Mouse (Mus musculus) kidney, adult 2 months (tissue): ENCODE measurements at regions not wholly inside any gene's neighbourhood (a gene's known extent, or its start where the extent isn't known, plus 50 kb on each side); places are given as distances from the start of the nearest gene placed in this dataset.
"Not testable (repeated sequence)": the region's sequence is repeated elsewhere in the genome, so short reads cannot be mapped to it uniquely, and the experiment has no call there.

Source experiments
- DNase-seq: peaks from one replicate; pipeline ENCODE4 v3.0.0; 2021
- H3K27ac ChIP-seq: fragments of 200-500 bp; 2 replicates; pipeline ENCODE4 v1.5.1; 2012; ENCODE audit warnings: low read depth, low read length, control low read depth, inconsistent platforms; ENCODE audit not compliant: insufficient read depth
- H3K27me3 ChIP-seq: fragments of 200-500 bp; replicated peaks from 2 replicates; pipeline ENCODE4 v1.6.1; 2012; ENCODE audit warnings: mild to moderate bottlenecking, moderate library complexity, low read length, inconsistent platforms; ENCODE audit not compliant: control insufficient read depth, insufficient read depth
- H3K36me3 ChIP-seq: fragments of 200-500 bp; 2 replicates; pipeline ENCODE4 v1.6.1; 2012; ENCODE audit warnings: mild to moderate bottlenecking, moderate library complexity, low read length, inconsistent platforms; ENCODE audit not compliant: control insufficient read depth, insufficient read depth
- H3K4me1 ChIP-seq: fragments of 200-500 bp; 2 replicates; pipeline ENCODE4 v1.6.1; 2011; ENCODE audit warnings: low read length; ENCODE audit not compliant: control insufficient read depth, insufficient read depth
- H3K4me3 ChIP-seq: fragments of 200-500 bp; 2 replicates; pipeline ENCODE4 v1.5.1; 2011; ENCODE audit warnings: mild to moderate bottlenecking, low read depth, low read length, control low read depth; ENCODE audit not compliant: insufficient read depth
- CTCF ChIP-seq: fragments of 200-500 bp; conservative IDR thresholded peaks from 2 replicates; pipeline ENCODE4 v1.5.1; 2011; ENCODE audit warnings: low read depth, mild to moderate bottlenecking, control low read depth, low read length, moderate library complexity, mixed read lengths; ENCODE audit not compliant: insufficient read depth, insufficient read length
- POLR2A ChIP-seq: fragments of 200-500 bp; IDR thresholded peaks from one replicate; pipeline ENCODE4 v1.6.1; 2011; ENCODE audit warnings: low read depth, low read length, control low read depth
- WGBS: fragments of 180-500 bp; shearing (Covaris S2); methylation state at CpG from one replicate; pipeline ENCODE4 v1.1.7; 2018; 5-methylcytosine and 5-hydroxymethylcytosine counted together

DNA sequence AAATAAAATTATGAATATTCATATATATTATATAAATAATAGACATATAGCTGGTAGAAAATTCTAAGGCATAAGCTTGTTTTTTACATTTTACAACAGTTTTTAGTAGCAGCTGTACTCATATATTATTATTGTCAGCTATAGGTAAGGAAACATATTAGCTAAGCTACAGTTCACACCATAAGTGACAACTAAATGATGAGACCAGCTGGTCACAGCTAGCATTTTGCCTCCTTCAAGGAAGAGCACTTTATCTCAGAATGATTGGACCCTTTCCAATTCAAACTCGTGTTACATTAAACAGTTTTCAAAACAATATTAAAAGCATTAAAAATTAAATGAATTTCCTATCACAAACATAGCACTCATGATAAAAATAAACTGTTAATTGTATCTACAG, 157.3 kb upstream of the Klhl1 start:
- Histone ChIP-seq H3K36me3 (no peaks in the 10 kb centered on the region), H3K4me1 (no peaks in the 10 kb centered on the region), H3K27me3 (no peaks in the 10 kb centered on the region), H3K27ac (no peak overlapping the region), H3K4me3 (no peak overlapping the region)
- no peak for DNase-seq
- no peak for TF ChIP-seq CTCF
- no peak for TF ChIP-seq POLR2A
- WGBS: 70% methylated on average over 1 of the region's 1 CpGs

DNA sequence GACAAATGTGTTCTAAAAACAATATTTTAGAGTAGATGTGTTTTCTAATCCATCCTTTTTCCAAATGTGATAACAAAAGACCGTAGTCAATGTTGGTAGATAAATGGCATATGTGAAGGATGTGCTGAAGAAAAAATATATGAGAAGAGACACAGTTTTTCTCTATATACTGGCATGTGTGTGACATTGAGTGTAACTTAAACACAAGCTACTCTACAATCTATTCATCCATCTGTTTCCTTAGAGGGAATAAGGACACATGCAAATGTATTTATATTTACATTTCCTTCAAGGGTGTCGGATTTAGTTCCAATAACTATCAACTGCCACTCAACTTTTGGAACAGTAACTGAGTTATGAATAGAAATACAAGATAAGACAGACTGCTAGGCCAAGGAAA, 149.7 kb upstream of the Klhl1 start:
- Histone ChIP-seq H3K4me3 (no peak overlapping the region), H3K27me3 (no peaks in the 10 kb centered on the region), H3K27ac (no peak overlapping the region), H3K4me1 (no peaks in the 10 kb centered on the region), H3K36me3 (no peaks in the 10 kb centered on the region)
- no peak for DNase-seq
- 81% methylated on average over 2 of the region's 2 CpGs for WGBS
- TF ChIP-seq CTCF: no peak
- no peak for TF ChIP-seq POLR2A

DNA sequence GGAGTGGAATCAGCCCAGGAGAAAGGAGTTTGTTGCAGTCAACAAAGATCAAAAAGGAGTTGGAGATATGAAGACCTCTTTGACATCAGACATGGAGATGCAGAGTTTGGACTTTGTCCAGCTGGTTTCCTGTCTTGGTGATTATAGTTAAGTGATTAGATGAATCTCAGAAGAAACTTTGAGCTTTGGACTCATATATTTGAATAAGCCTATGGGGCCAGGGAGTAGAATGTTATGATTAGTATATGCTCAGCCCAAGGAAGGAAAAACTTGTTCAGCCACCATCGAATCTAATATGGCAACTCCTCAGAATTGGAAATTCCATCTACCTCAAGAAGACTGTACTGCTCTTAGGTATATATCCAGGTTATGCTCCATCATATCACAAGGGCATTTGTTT, 137.6 kb upstream of the Klhl1 start:
- H3K4me3 ChIP-seq: no peak overlapping the region
- WGBS: 89% methylated on average over 1 of the region's 1 CpGs
- no peak for TF ChIP-seq POLR2A
- TF ChIP-seq CTCF: no peak
- H3K27me3 ChIP-seq: no peaks in the 10 kb centered on the region
- H3K36me3 ChIP-seq: no peaks in the 10 kb centered on the region
- no peak overlapping the region for H3K27ac ChIP-seq
- no peaks in the 10 kb centered on the region for H3K4me1 ChIP-seq
- no peak for DNase-seq

- TF ChIP-seq POLR2A (no peak), CTCF (no peak)
- no peak for DNase-seq
- 79% methylated on average over 2 of the region's 2 CpGs for WGBS
- Histone ChIP-seq H3K36me3 (no peaks in the 10 kb centered on the region), H3K27ac (no peak overlapping the region), H3K4me3 (no peak overlapping the region), H3K27me3 (no peaks in the 10 kb centered on the region), H3K4me1 (no peaks in the 10 kb centered on the region)
Measured at GRCm38 (mm10) chr14:96630291-96630690, 111.4 kb upstream of the Klhl1 start.

- Histone ChIP-seq H3K27me3 (no peaks in the 10 kb centered on the region), H3K4me3 (no peak overlapping the region), H3K27ac (no peak overlapping the region), H3K36me3 (no peaks in the 10 kb centered on the region), H3K4me1 (no peaks in the 10 kb centered on the region)
- DNase-seq: no peak
- TF ChIP-seq CTCF (no peak), POLR2A (no peak)
- 63% methylated on average over 4 of the region's 4 CpGs for WGBS
Measured at GRCm38 (mm10) chr14:96606736-96607135, 87.8 kb upstream of the Klhl1 start.

GRCm38 (mm10) chr14:96601092-96601491, 82.2 kb upstream of the Klhl1 start:
- H3K27me3 ChIP-seq, H3K36me3 ChIP-seq, H3K4me3 ChIP-seq, H3K27ac ChIP-seq, DNase-seq, H3K4me1 ChIP-seq: not testable (repeated sequence)
- 44% methylated on average over 1 of the region's 1 CpGs for WGBS

- TF ChIP-seq POLR2A: no peak
- no peak for TF ChIP-seq CTCF
- no peak overlapping the region for H3K4me3 ChIP-seq
Measured at GRCm38 (mm10) chr14:96592051-96592450, 73.1 kb upstream of the Klhl1 start.

More at GRCm38 (mm10) chr14:96592051-96592450, 73.1 kb upstream of the Klhl1 start:
- Histone ChIP-seq H3K36me3 (no peaks in the 10 kb centered on the region), H3K27me3 (no peaks in the 10 kb centered on the region), H3K27ac (no peak overlapping the region), H3K4me1 (no peaks in the 10 kb centered on the region)
- DNase-seq: no peak
